Mouse (Mus musculus): Measurements from ENCODE around the gene Blvra. TPM values are rescaled to one million over a fixed set of nuclear protein-coding genes. Genes with fewer than 3 reads are reported as not detected.
"Not testable (repeated sequence)": the region's sequence is repeated elsewhere in the genome, so short reads cannot be mapped to it uniquely, and the experiment has no call there.

The Blvra gene
- polyA plus RNA-seq, 1 experiment from 2014 or later, result 63.9 TPM

DNA sequence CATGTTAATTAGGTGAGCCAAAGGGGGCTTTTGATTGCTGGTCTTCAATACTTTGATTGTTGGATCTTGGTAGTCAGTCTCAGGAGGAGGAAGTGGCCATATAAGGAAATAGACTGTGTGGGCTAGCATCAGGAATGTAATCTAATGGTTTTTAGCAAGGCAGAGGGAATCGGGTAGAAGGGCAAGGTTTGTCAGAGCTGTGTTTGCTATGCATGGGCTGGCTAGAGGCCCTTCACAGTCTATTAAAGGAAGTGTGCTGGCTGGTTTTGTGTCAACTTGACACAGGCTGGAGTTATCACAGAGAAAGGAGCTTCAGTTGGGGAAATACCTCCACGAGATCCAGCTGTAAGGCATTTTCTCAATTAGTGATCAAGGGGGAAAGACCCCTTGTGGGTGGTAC lies 8.6 kb downstream of the Blvra start:
- not testable (repeated sequence) for H3K27me3 ChIP-seq (replicated peaks; ENCODE audit: control insufficient read depth, insufficient read depth, low read length); H3K36me3 ChIP-seq (ENCODE audit: control insufficient read depth, insufficient read depth, low read length); H3K4me2 ChIP-seq (ENCODE audit: low read depth, low read length); H3K27ac ChIP-seq (ENCODE audit: low read length); H3K9ac ChIP-seq (ENCODE audit: low read depth, low read length); H3K9me3 ChIP-seq (ENCODE audit: control insufficient read depth, low read length); ATAC-seq; H3K4me1 ChIP-seq (ENCODE audit: control insufficient read depth, insufficient read depth, low read length); H3K4me3 ChIP-seq (ENCODE audit: low read length)
- 79% methylated on average over 2 of the region's 2 CpGs for WGBS

DNA sequence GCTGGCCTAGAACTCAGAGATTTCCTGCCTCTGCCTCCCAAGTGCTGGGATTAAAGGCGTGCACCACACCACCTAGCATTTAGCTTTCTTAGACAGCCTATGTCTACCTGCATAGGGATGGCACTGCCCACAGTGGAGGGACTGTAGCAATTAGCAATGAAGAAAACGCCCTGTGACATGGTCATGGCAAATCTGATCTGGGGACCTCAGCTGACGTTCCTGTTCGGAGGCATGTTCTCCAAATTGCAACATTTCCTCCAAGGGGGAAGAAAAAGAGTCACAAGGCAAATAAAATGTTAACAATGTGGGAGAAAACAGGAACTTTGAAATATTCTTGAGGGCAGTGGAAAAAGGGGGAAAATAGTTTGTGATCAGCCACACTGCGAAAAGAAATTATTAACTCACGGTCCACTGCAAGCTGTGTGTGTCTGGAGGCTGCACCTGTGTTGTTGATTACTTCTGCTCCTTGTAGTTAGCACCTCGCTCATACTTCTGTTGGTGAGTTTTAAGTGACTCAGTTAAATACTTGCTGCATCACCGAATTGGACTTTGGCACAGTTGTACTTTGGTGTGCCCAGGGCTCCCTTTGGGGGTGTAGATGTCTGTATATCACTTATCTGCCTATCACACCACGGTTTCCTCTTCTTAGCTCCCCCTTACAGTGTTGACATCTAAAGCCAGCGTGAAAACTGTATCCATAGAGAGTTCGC lies 9.6 kb downstream of the Blvra start:
- Histone ChIP-seq H3K4me3 (ENCODE audit: low read length) (no peak overlapping the region), H3K9me3 (ENCODE audit: control insufficient read depth, low read length) (no peaks in the 10 kb centered on the region), H3K27ac (ENCODE audit: low read length) (no peak overlapping the region), H3K9ac (ENCODE audit: low read depth, low read length) (no peak overlapping the region), H3K4me1 (ENCODE audit: control insufficient read depth, insufficient read depth, low read length) (no peaks in the 10 kb centered on the region), H3K4me2 (ENCODE audit: low read depth, low read length) (no peak overlapping the region), H3K27me3 (replicated peaks; ENCODE audit: control insufficient read depth, insufficient read depth, low read length) (no peaks in the 10 kb centered on the region), H3K36me3 (ENCODE audit: control insufficient read depth, insufficient read depth, low read length) (no peaks in the 10 kb centered on the region)
- WGBS, result 90% methylated on average over 11 of the region's 11 CpGs
- no peak for ATAC-seq

DNA sequence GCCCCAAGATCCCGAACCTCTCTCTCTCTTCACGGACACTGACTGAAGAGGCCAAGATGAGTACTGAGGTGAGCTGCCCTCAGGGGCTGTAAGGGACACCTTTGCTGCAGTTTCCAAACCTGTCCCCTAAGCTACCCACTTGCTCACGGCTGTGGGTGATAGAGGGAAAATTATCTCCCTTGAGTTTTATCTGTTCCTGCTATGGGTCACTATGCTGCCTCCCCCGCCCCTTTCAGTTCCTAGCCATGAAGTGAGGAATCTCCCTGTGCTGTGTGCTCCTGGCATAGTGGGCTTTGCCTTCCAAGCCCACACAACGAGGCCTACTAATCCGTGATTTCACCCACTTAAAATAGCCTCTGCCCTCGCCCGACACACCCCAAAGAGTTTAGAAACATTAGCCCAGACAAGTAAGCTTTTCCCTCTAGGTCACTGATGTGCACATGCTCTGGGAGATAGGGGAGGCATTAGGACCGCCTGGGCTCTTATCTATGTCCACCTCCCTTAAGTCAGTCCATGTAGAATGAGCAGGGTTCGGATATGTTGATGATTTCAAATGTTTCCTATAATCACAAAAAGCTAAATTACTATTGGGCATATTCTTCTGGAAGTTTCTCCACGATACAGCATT lies 10.2 kb downstream of the Blvra start:
- Histone ChIP-seq H3K4me2 (ENCODE audit: low read depth, low read length) (no peak overlapping the region), H3K4me3 (ENCODE audit: low read length) (no peak overlapping the region), H3K4me1 (ENCODE audit: control insufficient read depth, insufficient read depth, low read length) (no peaks in the 10 kb centered on the region), H3K27ac (ENCODE audit: low read length) (no peak overlapping the region), H3K9me3 (ENCODE audit: control insufficient read depth, low read length) (no peaks in the 10 kb centered on the region), H3K27me3 (replicated peaks; ENCODE audit: control insufficient read depth, insufficient read depth, low read length) (no peaks in the 10 kb centered on the region), H3K9ac (ENCODE audit: low read depth, low read length) (no peak overlapping the region), H3K36me3 (ENCODE audit: control insufficient read depth, insufficient read depth, low read length) (no peaks in the 10 kb centered on the region)
- no peak for ATAC-seq
- WGBS, result 89% methylated on average over 11 of the region's 11 CpGs

DNA sequence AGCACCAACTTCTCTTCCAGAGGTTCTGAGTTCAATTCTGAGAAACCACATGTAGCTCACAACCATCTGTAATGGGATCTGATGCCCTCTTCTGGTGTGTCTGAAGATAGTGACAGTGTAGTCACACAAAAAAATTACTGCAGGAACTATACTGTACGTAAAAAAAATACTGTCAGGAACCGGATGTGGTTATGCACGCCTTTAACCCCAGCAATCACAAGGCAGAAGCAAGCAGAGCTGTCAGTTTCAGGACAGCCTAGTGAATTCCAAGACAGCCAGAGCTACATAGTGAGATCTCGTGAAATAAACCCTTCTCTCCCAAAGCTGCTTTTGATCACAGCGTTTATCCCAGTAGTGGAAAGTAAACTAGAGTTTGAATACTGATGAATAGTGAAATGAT lies 15.8 kb downstream of the Blvra start:
- Histone ChIP-seq H3K4me1 (ENCODE audit: control insufficient read depth, insufficient read depth, low read length) (no peaks in the 10 kb centered on the region), H3K9me3 (ENCODE audit: control insufficient read depth, low read length) (no peaks in the 10 kb centered on the region)
- WGBS, result 86% methylated on average over 5 of the region's 5 CpGs

DNA sequence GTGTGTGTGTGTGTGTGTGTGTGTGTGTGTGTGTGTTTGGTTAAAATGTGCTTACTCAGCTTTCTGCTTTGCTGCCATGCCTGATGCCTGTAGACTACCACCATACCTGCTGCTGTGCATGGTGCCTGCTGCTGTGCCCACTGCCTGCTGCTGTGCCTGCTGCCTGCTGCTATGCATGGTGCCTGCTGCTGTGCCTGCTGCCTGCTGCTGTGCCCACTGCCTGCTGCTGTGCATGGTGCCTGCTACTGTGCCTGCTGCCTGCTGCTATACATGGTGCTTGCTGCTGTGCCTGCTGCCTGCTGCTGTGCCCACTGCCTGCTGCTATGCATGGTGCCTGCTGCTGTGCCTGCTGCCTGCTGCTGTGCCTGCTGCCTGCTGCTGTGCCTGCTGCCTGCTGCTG lies 19.7 kb downstream of the Blvra start:
- H3K27me3 ChIP-seq (replicated peaks; ENCODE audit: control insufficient read depth, insufficient read depth, low read length); ATAC-seq; H3K4me1 ChIP-seq (ENCODE audit: control insufficient read depth, insufficient read depth, low read length); H3K27ac ChIP-seq (ENCODE audit: low read length); H3K36me3 ChIP-seq (ENCODE audit: control insufficient read depth, insufficient read depth, low read length); H3K4me3 ChIP-seq (ENCODE audit: low read length); H3K4me2 ChIP-seq (ENCODE audit: low read depth, low read length); H3K9me3 ChIP-seq (ENCODE audit: control insufficient read depth, low read length); H3K9ac ChIP-seq (ENCODE audit: low read depth, low read length): not testable (repeated sequence)

More for the DNA sequence above, 15.8 kb downstream of the Blvra start:
- Histone ChIP-seq H3K4me2 (ENCODE audit: low read depth, low read length) (no peak overlapping the region), H3K4me3 (ENCODE audit: low read length) (no peak overlapping the region), H3K36me3 (ENCODE audit: control insufficient read depth, insufficient read depth, low read length) (no peaks in the 10 kb centered on the region), H3K27ac (ENCODE audit: low read length) (no peak overlapping the region), H3K27me3 (replicated peaks; ENCODE audit: control insufficient read depth, insufficient read depth, low read length) (no peaks in the 10 kb centered on the region), H3K9ac (ENCODE audit: low read depth, low read length) (no peak overlapping the region)
- ATAC-seq, result no peak

DNA sequence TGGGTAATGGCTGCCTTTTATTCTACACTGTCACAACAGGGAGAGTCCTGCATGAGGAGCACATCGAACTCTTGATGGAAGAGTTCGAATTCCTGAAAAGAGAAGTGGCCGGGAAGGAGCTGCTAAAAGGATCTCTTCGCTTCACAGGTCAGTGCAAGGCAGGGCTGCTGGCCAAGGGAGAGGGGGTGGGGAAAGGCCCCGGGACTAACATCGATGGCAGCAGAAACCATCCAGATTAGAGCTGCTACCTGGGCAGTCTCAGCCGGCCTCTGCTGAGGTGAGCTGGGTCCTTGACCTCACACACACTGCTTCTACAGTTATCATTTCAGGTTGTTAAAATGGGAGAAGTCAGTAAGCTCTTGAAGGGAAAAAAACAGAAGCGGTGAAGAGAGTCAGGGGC lies 21.5 kb downstream of the Blvra start:
- Histone ChIP-seq H3K27ac (ENCODE audit: low read length) (no peak overlapping the region), H3K4me3 (ENCODE audit: low read length) (no peak overlapping the region), H3K27me3 (replicated peaks; ENCODE audit: control insufficient read depth, insufficient read depth, low read length) (no peaks in the 10 kb centered on the region), H3K4me1 (ENCODE audit: control insufficient read depth, insufficient read depth, low read length) (no peaks in the 10 kb centered on the region), H3K4me2 (ENCODE audit: low read depth, low read length) (no peak overlapping the region), H3K9me3 (ENCODE audit: control insufficient read depth, low read length) (no peaks in the 10 kb centered on the region), H3K36me3 (ENCODE audit: control insufficient read depth, insufficient read depth, low read length) (no peaks in the 10 kb centered on the region; the same call in 1 of the 2 replicates), H3K9ac (ENCODE audit: low read depth, low read length) (no peak overlapping the region)
- 67% methylated on average over 8 of the region's 8 CpGs for WGBS
- ATAC-seq, result no peak

DNA sequence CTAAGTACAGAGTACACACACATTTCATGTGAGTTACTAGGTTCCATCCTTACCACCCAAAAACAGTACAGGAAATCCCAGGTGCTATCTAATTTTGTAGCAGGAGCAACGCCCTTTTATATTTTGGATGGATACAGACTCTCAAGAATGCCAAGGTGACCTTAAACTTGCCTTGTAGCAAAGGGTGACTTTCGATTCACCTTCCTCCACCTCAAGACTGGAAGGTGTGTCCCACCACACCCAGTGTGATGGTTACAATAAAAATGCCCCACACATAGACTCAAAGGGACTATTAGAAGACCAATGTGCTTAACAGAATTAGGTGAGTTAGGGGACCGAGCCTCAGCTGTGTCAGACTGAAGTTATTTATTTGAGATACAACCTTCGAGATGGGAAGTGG lies 38.5 kb downstream of the Blvra start:
- peaks cover 25% of the 10 kb centered on the region for H3K36me3 ChIP-seq (ENCODE audit: control insufficient read depth, insufficient read depth, low read length)
- no peak overlapping the region for H3K27ac ChIP-seq (ENCODE audit: low read length)
- no peak overlapping the region for H3K4me3 ChIP-seq (ENCODE audit: low read length)
- H3K4me1 ChIP-seq (ENCODE audit: control insufficient read depth, insufficient read depth, low read length), result no peaks in the 10 kb centered on the region
- 94% methylated on average over 4 of the region's 4 CpGs for WGBS
- ATAC-seq, result no peak
- no peak overlapping the region for H3K4me2 ChIP-seq (ENCODE audit: low read depth, low read length)
- H3K9ac ChIP-seq (ENCODE audit: low read depth, low read length), result no peak overlapping the region
- no peaks in the 10 kb centered on the region for H3K9me3 ChIP-seq (ENCODE audit: control insufficient read depth, low read length)
- H3K27me3 ChIP-seq (replicated peaks; ENCODE audit: control insufficient read depth, insufficient read depth, low read length), result no peaks in the 10 kb centered on the region

DNA sequence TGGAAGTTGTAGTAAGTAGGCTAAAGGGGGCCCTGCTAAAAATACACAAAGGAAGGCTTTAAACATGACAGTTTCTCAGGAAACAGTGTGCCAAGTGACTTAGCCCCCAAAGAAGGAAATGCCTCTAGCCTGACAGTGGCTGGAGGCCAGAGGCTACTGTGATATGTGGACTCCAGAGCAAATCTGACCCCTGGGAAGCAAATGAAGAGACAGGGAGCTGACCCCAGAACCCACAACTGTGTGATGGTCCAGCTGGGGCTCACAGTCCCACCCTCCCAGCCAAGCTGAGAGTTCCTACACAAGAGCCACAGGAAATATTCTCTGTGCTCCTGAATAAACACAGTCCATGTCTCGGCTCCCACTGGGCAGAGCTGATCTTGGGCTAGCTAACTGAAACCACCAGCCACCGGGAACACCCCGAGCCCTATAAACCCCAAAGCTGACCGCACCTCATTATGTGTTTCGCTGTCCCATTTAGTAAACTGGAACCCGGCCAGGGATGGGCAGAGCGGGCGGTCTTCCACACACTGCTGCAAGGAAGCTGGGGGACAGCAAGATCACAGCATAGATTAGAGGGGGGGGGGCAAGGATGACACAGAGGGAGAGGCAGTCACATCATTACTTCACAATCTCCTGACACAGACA lies 51.2 kb downstream of the Blvra start:
- peak overlapping the region; percentile 14; the same call in 1 of the 2 replicates for H3K27ac ChIP-seq (ENCODE audit: low read length)
- no peaks in the 10 kb centered on the region for H3K4me1 ChIP-seq (ENCODE audit: control insufficient read depth, insufficient read depth, low read length)
- no peaks in the 10 kb centered on the region for H3K9me3 ChIP-seq (ENCODE audit: control insufficient read depth, low read length)
- peaks cover 31% of the 10 kb centered on the region for H3K36me3 ChIP-seq (ENCODE audit: control insufficient read depth, insufficient read depth, low read length)
- no peak overlapping the region for H3K9ac ChIP-seq (ENCODE audit: low read depth, low read length)
- 84% methylated on average over 8 of the region's 8 CpGs for WGBS
- no peaks in the 10 kb centered on the region for H3K27me3 ChIP-seq (replicated peaks; ENCODE audit: control insufficient read depth, insufficient read depth, low read length)
- no peak overlapping the region for H3K4me2 ChIP-seq (ENCODE audit: low read depth, low read length)
- no peak for ATAC-seq
- H3K4me3 ChIP-seq (ENCODE audit: low read length), result no peak overlapping the region

DNA sequence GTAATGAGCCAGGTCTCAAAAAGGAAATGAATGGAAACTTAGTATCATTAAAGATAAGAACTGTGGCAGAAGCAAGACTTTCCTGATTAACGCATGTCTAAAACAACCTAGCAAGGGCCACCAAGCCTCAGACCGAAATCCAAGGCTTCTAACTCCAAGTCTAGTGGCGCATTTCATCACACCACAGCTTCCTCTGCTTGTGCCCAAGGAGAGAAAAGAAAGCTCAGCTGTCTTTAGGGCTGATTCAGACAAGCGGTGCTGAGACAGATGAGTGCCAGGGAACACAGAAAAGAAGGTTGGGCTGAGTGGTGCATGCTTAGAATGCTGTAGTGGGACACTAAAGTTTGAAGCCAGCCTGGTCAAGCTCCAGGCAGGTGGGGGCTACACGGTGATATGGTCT lies 58.5 kb downstream of the Blvra start:
- peaks cover 11% of the 10 kb centered on the region for H3K4me1 ChIP-seq (ENCODE audit: control insufficient read depth, insufficient read depth, low read length)
- no peak overlapping the region for H3K27ac ChIP-seq (ENCODE audit: low read length)
- 89% methylated on average over 5 of the region's 5 CpGs for WGBS
- peaks cover 14% of the 10 kb centered on the region for H3K36me3 ChIP-seq (ENCODE audit: control insufficient read depth, insufficient read depth, low read length)
- H3K4me3 ChIP-seq (ENCODE audit: low read length), result no peak overlapping the region
- no peak overlapping the region for H3K9ac ChIP-seq (ENCODE audit: low read depth, low read length)
- no peak overlapping the region for H3K4me2 ChIP-seq (ENCODE audit: low read depth, low read length)
- no peaks in the 10 kb centered on the region for H3K9me3 ChIP-seq (ENCODE audit: control insufficient read depth, low read length)
- H3K27me3 ChIP-seq (replicated peaks; ENCODE audit: control insufficient read depth, insufficient read depth, low read length), result no peaks in the 10 kb centered on the region
- ATAC-seq, result no peak
